Mouse (Mus musculus) cerebellum, adult 2 months (tissue): Measurements from ENCODE around the gene Rhox12.

Experiments
- CTCF ChIP-seq: fragments of 200-500 bp; IDR thresholded peaks from 2 replicates; pipeline ENCODE4 v1.5.1; 2011; ENCODE audit warnings: low read depth, mild to moderate bottlenecking, control low read depth, low read length, moderate library complexity, borderline replicate concordance; ENCODE audit not compliant: insufficient read depth
- POLR2A ChIP-seq: fragments of 200-500 bp; IDR thresholded peaks from 2 replicates; pipeline ENCODE4 v1.6.1; 2011; ENCODE audit warnings: low read length, control low read depth, borderline replicate concordance; ENCODE audit not compliant: insufficient read depth

DNA sequence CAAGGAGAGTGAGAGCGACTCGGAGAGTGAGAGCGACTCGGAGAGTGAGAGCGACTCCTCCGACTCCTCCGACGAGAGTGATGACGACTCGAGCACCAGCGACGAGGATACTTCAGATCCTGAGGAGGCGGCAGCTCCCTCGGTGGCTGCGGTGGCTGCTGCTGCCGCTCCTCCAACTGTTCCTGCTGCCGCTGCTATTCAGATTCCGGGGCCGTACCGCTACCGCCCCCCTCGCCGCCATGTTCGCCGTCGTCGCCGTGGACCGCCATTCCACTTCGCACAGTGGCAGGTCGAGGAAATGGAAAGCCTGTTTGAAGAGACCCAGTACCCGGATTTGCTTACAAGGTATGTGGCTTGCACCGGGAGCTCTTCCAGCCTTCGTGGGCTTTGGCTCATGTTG lies 10.8 kb upstream of the Rhox12 start:
- no peak for TF ChIP-seq CTCF
- TF ChIP-seq POLR2A: no peak
